ENCODE assay signal across 9 mouse cellular contexts in genomic region chr3:135594238-135594917, GRCm38 (mm10).
DNase-seq lines count a peak whose midpoint lies in the region; ATAC-seq and TF ChIP-seq lines count a peak whose summit lies in the region.
"Had no signal": no experiment of that assay in that cellular context is flagged by ENCODE, and none has a peak within 500 bp of the region (broad histone marks: within the 10 kb centered on the region; RNA-seq: fewer than 3 reads in every experiment).

No protein-coding gene starts in this region.

- no peak for TF ChIP-seq POLR2A in lung, adult 2 months (IDR thresholded peaks at IDR 0.05; ENCODE audit: borderline replicate concordance, extremely low read depth, low read depth, low read length)

- H3K4me1 ChIP-seq in lung, adult 2 months (ENCODE audit: control insufficient read depth, insufficient read depth, low read length): peaks cover 20% of the 10 kb centered on the region
- peaks cover 14% of the 10 kb centered on the region for H3K4me1 ChIP-seq in stomach, embryonic 15.5 days
- H3K4me1 ChIP-seq in limb, embryonic 10.5 days: peaks cover 2% of the 10 kb centered on the region; the same call in 1 of the 2 replicates
- H3K4me1 ChIP-seq in embryonic facial prominence, embryonic 10.5 days: 0 out of 2 replicates have a peak, but pooled peaks cover 3% of the 10 kb centered on the region

- peak; percentile 52 for DNase-seq in layer of hippocampus, adult 9-11 months
- DNase-seq in layer of hippocampus, adult 9-10 months (ENCODE audit: low spot score): no peak
- no peak for DNase-seq in lung, adult 2 months
- DNase-seq in limb, embryonic 10.5 days (ENCODE audit: low spot score): no peak
- no peak for DNase-seq in embryonic facial prominence, embryonic 10.5 days (ENCODE audit: low spot score)

- H3K27me3 ChIP-seq in stomach, embryonic 15.5 days (replicated peaks): no peaks in the 10 kb centered on the region
- H3K27me3 ChIP-seq in limb, embryonic 10.5 days (ENCODE audit: low read depth, poor library complexity, severe bottlenecking): no peaks in the 10 kb centered on the region
- H3K27me3 ChIP-seq in embryonic facial prominence, embryonic 10.5 days (replicated peaks; ENCODE audit: low read depth, poor library complexity, severe bottlenecking): no peaks in the 10 kb centered on the region
- H3K27me3 ChIP-seq: limb, embryonic 13.5 days had no signal

- WGBS in lung, adult 2 months: 37% methylated on average over 21 of the region's 21 CpGs
- 51% methylated on average over 21 of the region's 21 CpGs for WGBS in stomach, embryonic 15.5 days
- 88% methylated on average over 21 of the region's 21 CpGs for WGBS in limb, embryonic 10.5 days
- WGBS in embryonic facial prominence, embryonic 10.5 days: 81% methylated on average over 21 of the region's 21 CpGs

- H3K36me3 ChIP-seq in stomach, embryonic 15.5 days: peaks cover 28% of the 10 kb centered on the region
- peaks cover 60% of the 10 kb centered on the region for H3K36me3 ChIP-seq in limb, embryonic 10.5 days
- peaks cover 67% of the 10 kb centered on the region for H3K36me3 ChIP-seq in embryonic facial prominence, embryonic 10.5 days (replicated peaks)

- H3K4me2 ChIP-seq in stomach, embryonic 15.5 days: no peak overlapping the region
- H3K4me2 ChIP-seq: limb, embryonic 13.5 days had no signal

- H3K9me3 ChIP-seq in stomach, embryonic 15.5 days: no peaks in the 10 kb centered on the region
- no peaks in the 10 kb centered on the region for H3K9me3 ChIP-seq in limb, embryonic 10.5 days (replicated peaks)
- no peaks in the 10 kb centered on the region for H3K9me3 ChIP-seq in embryonic facial prominence, embryonic 10.5 days
- H3K9me3 ChIP-seq: limb, embryonic 13.5 days had no signal

- H3K27ac ChIP-seq in stomach, embryonic 15.5 days: peak overlapping the region; percentile 61; the same call in 1 of the 2 replicates
- H3K27ac ChIP-seq in limb, embryonic 10.5 days: no peak overlapping the region
- H3K27ac ChIP-seq in embryonic facial prominence, embryonic 10.5 days (replicated peaks): no peak overlapping the region
- H3K27ac ChIP-seq: limb, embryonic 13.5 days had no signal

- peak; percentile 88 for ATAC-seq in activated CD4-positive, CD25-positive, alpha-beta regulatory T cell, adult 4 months
- peak; percentile 15; the same call in 1 of the 2 replicates for ATAC-seq in stomach, embryonic 15.5 days (ENCODE audit: insufficient read depth, low FRiP score, low read depth)
- ATAC-seq in cerebellum, adult (ENCODE audit: insufficient number of reproducible peaks, low FRiP score, low TSS enrichment): no peak

- H3K4me3 ChIP-seq in lung, adult 2 months (replicated peaks; ENCODE audit: extremely low read depth, low read depth, low read length): no peak overlapping the region
- H3K4me3 ChIP-seq in stomach, embryonic 15.5 days (replicated peaks): no peak overlapping the region
- H3K4me3 ChIP-seq in limb, embryonic 10.5 days: no peak overlapping the region
- no peak overlapping the region for H3K4me3 ChIP-seq in embryonic facial prominence, embryonic 10.5 days
- H3K4me3 ChIP-seq: limb, embryonic 13.5 days had no signal

- 0 out of 2 replicates have a peak, but pooled peaks have one; percentile 6 for TF ChIP-seq CTCF in lung, adult 2 months (IDR thresholded peaks at IDR 0.05; ENCODE audit: insufficient read depth, low read length)

- no peak overlapping the region for H3K9ac ChIP-seq in stomach, embryonic 15.5 days
- H3K9ac ChIP-seq: limb, embryonic 13.5 days had no signal
